Mouse (Mus musculus) hindbrain, embryonic 16.5 days (tissue): ENCODE measurements around the gene Efcab1. TPM values are rescaled to one million over a fixed set of nuclear protein-coding genes. Genes with fewer than 3 reads are reported as not detected.
"Not testable (repeated sequence)": the region's sequence is repeated elsewhere in the genome, so short reads cannot be mapped to it uniquely, and the experiment has no call there.

Experiments
- ATAC-seq: fragments of 200-750 bp; cut with Nextera tagmentation; 2 replicates; pipeline ENCODE4 v1.8.0; 2017; ENCODE audit warnings: moderate TSS enrichment, moderate library complexity
- H3K27ac ChIP-seq: fragments of 300-500 bp; sonication (generic); 2 replicates; pipeline ENCODE4 v1.5.1; 2014; ENCODE audit warnings: low read depth, mild to moderate bottlenecking, control low read depth, low read length, moderate library complexity
- H3K27me3 ChIP-seq: fragments of 300-500 bp; sonication (generic); replicated peaks from 2 replicates; pipeline ENCODE4 v1.6.1; 2014; ENCODE audit warnings: low read length; ENCODE audit not compliant: control insufficient read depth, insufficient read depth
- H3K36me3 ChIP-seq: fragments of 300-500 bp; sonication (generic); 2 replicates; pipeline ENCODE4 v1.6.1; 2014; ENCODE audit warnings: mild to moderate bottlenecking, low read length, moderate library complexity, mixed read lengths; ENCODE audit not compliant: control insufficient read depth, insufficient read depth
- H3K4me1 ChIP-seq: fragments of 300-500 bp; sonication (generic); 2 replicates; pipeline ENCODE4 v1.6.1; 2014; ENCODE audit warnings: low read depth, low read length; ENCODE audit not compliant: control insufficient read depth, insufficient read depth
- H3K4me2 ChIP-seq: fragments of 300-500 bp; sonication (generic); 2 replicates; pipeline ENCODE4 v1.6.1; 2014; ENCODE audit warnings: mild to moderate bottlenecking, low read length, control low read depth, moderate library complexity
- H3K4me3 ChIP-seq: fragments of 300-500 bp; sonication (generic); 2 replicates; pipeline ENCODE4 v1.5.1; 2014; ENCODE audit warnings: mild to moderate bottlenecking, low read length, control low read depth, moderate library complexity
- H3K9ac ChIP-seq: fragments of 300-500 bp; sonication (generic); 2 replicates; pipeline ENCODE4 v1.6.1; 2014; ENCODE audit warnings: low read depth, mild to moderate bottlenecking, control low read depth, low read length, moderate library complexity
- H3K9me3 ChIP-seq: fragments of 300-500 bp; sonication (generic); 2 replicates; pipeline ENCODE4 v1.6.1; 2014; ENCODE audit warnings: mild to moderate bottlenecking, low read length, moderate library complexity; ENCODE audit not compliant: control insufficient read depth
- WGBS: fragments of 180-500 bp; shearing (Covaris S2); extraction: QIAGEN DNeasy Blood & Tissue Kit; methylation state at CpG from one replicate; pipeline ENCODE4 v1.1.7; 2014; 5-methylcytosine and 5-hydroxymethylcytosine counted together
- polyA plus RNA-seq: library from polyadenylated mRNA; unstranded; fragments of >200 nt; fragmentation: Nextera tagmentation; extraction: Ambion mirVana; gene quantifications from 2 replicates; pipeline ENCODE4 v1.2.1, GENCODE M21; 2015

The Efcab1 gene
- polyA plus RNA-seq: 16.1 and 17.1 TPM in 2 replicates

- peak within 1 kb of the TSS; percentile 57 for H3K4me2 ChIP-seq
- ATAC-seq: peak; percentile 100
- H3K9ac ChIP-seq: peak within 1 kb of the TSS; percentile 51
- peak within 1 kb of the TSS; percentile 38 for H3K4me3 ChIP-seq
- H3K27ac ChIP-seq: peak within 1 kb of the TSS; percentile 70
- H3K36me3 ChIP-seq: no peaks in the 10 kb centered on the region
- WGBS: 8% methylated on average over 15 of the region's 15 CpGs
- H3K4me1 ChIP-seq: peaks cover 2% of the 10 kb centered on the region
- H3K27me3 ChIP-seq: no peaks in the 10 kb centered on the region
- no peaks in the 10 kb centered on the region for H3K9me3 ChIP-seq
Measured at GRCm38 (mm10) chr16:14906393-14907100, at the start of gene Efcab1. TSS of gene Efcab1 (plus strand) at chr16:14906606.

GRCm38 (mm10) chr16:14859443-14859842, 47.0 kb upstream of the Efcab1 start:
- Histone ChIP-seq H3K27me3 (no peaks in the 10 kb centered on the region), H3K4me2 (no peak overlapping the region), H3K9ac (no peak overlapping the region), H3K9me3 (no peaks in the 10 kb centered on the region), H3K36me3 (no peaks in the 10 kb centered on the region), H3K27ac (no peak overlapping the region), H3K4me3 (no peak overlapping the region), H3K4me1 (no peaks in the 10 kb centered on the region)
- ATAC-seq: peak; percentile 71; the same call in 1 of the 2 replicates

GRCm38 (mm10) chr16:14884916-14885315, 21.5 kb upstream of the Efcab1 start:
- Histone ChIP-seq H3K27me3 (no peaks in the 10 kb centered on the region), H3K4me3 (no peak overlapping the region), H3K4me2 (no peak overlapping the region), H3K9me3 (no peaks in the 10 kb centered on the region), H3K36me3 (no peaks in the 10 kb centered on the region), H3K27ac (no peak overlapping the region), H3K4me1 (no peaks in the 10 kb centered on the region), H3K9ac (no peak overlapping the region)
- WGBS: 89% methylated on average over 2 of the region's 2 CpGs
- ATAC-seq: no peak

- Histone ChIP-seq H3K27me3 (no peaks in the 10 kb centered on the region), H3K36me3 (no peaks in the 10 kb centered on the region), H3K27ac (no peak overlapping the region), H3K9ac (no peak overlapping the region), H3K4me2 (no peak overlapping the region), H3K4me3 (no peak overlapping the region), H3K4me1 (no peaks in the 10 kb centered on the region), H3K9me3 (no peaks in the 10 kb centered on the region)
- WGBS: 67% methylated on average over 1 of the region's 1 CpGs
- ATAC-seq: no peak
Measured at GRCm38 (mm10) chr16:14885372-14885771, 21.0 kb upstream of the Efcab1 start.

- H3K9ac ChIP-seq: no peak overlapping the region
- H3K4me1 ChIP-seq: no peaks in the 10 kb centered on the region
- H3K36me3 ChIP-seq: no peaks in the 10 kb centered on the region
- no peaks in the 10 kb centered on the region for H3K9me3 ChIP-seq
- no peak overlapping the region for H3K4me3 ChIP-seq
- 50% methylated on average over 3 of the region's 3 CpGs for WGBS
- ATAC-seq: no peak
- H3K4me2 ChIP-seq: no peak overlapping the region
- no peaks in the 10 kb centered on the region for H3K27me3 ChIP-seq
- H3K27ac ChIP-seq: no peak overlapping the region
Measured at GRCm38 (mm10) chr16:14892492-14892891, 13.9 kb upstream of the Efcab1 start.

GRCm38 (mm10) chr16:14893864-14894263, 12.5 kb upstream of the Efcab1 start:
- ATAC-seq: no peak
- no peaks in the 10 kb centered on the region for H3K36me3 ChIP-seq
- no peaks in the 10 kb centered on the region for H3K27me3 ChIP-seq
- no peak overlapping the region for H3K4me3 ChIP-seq
- WGBS: 66% methylated on average over 4 of the region's 4 CpGs
- H3K27ac ChIP-seq: no peak overlapping the region
- H3K9ac ChIP-seq: no peak overlapping the region
- H3K9me3 ChIP-seq: no peaks in the 10 kb centered on the region
- no peak overlapping the region for H3K4me2 ChIP-seq
- H3K4me1 ChIP-seq: no peaks in the 10 kb centered on the region

- Histone ChIP-seq H3K9me3 (no peaks in the 10 kb centered on the region), H3K27ac (no peak overlapping the region), H3K4me2 (no peak overlapping the region), H3K4me1 (no peaks in the 10 kb centered on the region), H3K36me3 (no peaks in the 10 kb centered on the region), H3K27me3 (no peaks in the 10 kb centered on the region), H3K4me3 (no peak overlapping the region), H3K9ac (no peak overlapping the region)
- no peak for ATAC-seq
- whole genome bisulfite sequencing: 90% methylated on average over 1 of the region's 1 CpGs
Measured at GRCm38 (mm10) chr16:14894713-14895112, 11.7 kb upstream of the Efcab1 start.

GRCm38 (mm10) chr16:14895543-14895942, 10.9 kb upstream of the Efcab1 start:
- no peaks in the 10 kb centered on the region for H3K27me3 ChIP-seq
- WGBS: 92% methylated on average over 2 of the region's 2 CpGs
- no peak overlapping the region for H3K4me2 ChIP-seq
- ATAC-seq: no peak
- no peaks in the 10 kb centered on the region for H3K4me1 ChIP-seq
- H3K9me3 ChIP-seq: no peaks in the 10 kb centered on the region
- no peak overlapping the region for H3K4me3 ChIP-seq
- H3K36me3 ChIP-seq: no peaks in the 10 kb centered on the region
- H3K9ac ChIP-seq: no peak overlapping the region
- H3K27ac ChIP-seq: no peak overlapping the region

- H3K4me1 ChIP-seq, ATAC-seq, H3K4me2 ChIP-seq, H3K4me3 ChIP-seq, H3K36me3 ChIP-seq, H3K27ac ChIP-seq, H3K9ac ChIP-seq, H3K27me3 ChIP-seq, H3K9me3 ChIP-seq: not testable (repeated sequence)
- WGBS: 70% methylated on average over 3 of the region's 3 CpGs
Measured at GRCm38 (mm10) chr16:14930711-14931110, 24.3 kb downstream of the Efcab1 start.
